Mouse (Mus musculus): Measurements from ENCODE around the gene Mgat5.

GRCm38 (mm10) chr1:127192396-127192795 is 12.4 kb upstream of the Mgat5 start:
- TF ChIP-seq ZNF384 (IDR thresholded peaks at IDR 0.05; ENCODE audit: low read depth, low read length) (no peak), HCFC1 (IDR thresholded peaks at IDR 0.05; ENCODE audit: borderline replicate concordance, insufficient read depth, low read length) (no peak)
